Mouse (Mus musculus): Measurements from ENCODE around the gene Sertm1. TPM values are rescaled to one million over a fixed set of nuclear protein-coding genes. Genes with fewer than 3 reads are reported as not detected.

Gene Sertm1
- polyA plus RNA-seq (2014; fragmentation: Illumina TruSeq; extraction: RNeasy Lipid Tissue Mini Kit (QIAGEN cat#74804); ENCODE audit: insufficient read depth, low read depth, low replicate concordance) = not detected

GRCm38 (mm10) chr3:54915643-54916071 lies at the start of gene Sertm1:
Gene Sertm1 (minus strand): TSS chr3:54915887.

Other genes with a start within 250 kb of the Sertm1 start
- gene Supt20, start 223.1 kb downstream of the Sertm1 start, polyA plus RNA-seq (2014; fragmentation: Illumina TruSeq; extraction: RNeasy Lipid Tissue Mini Kit (QIAGEN cat#74804); ENCODE audit: insufficient read depth, low read depth, low replicate concordance) = 20.5 TPM
- gene Gm21958, start 201.5 kb downstream of the Sertm1 start, polyA plus RNA-seq (2014; fragmentation: Illumina TruSeq; extraction: RNeasy Lipid Tissue Mini Kit (QIAGEN cat#74804); ENCODE audit: insufficient read depth, low read depth, low replicate concordance) = not detected
- 27.7 TPM for gene Exosc8, start 180.5 kb downstream of the Sertm1 start, polyA plus RNA-seq (2014; fragmentation: Illumina TruSeq; extraction: RNeasy Lipid Tissue Mini Kit (QIAGEN cat#74804); ENCODE audit: insufficient read depth, low read depth, low replicate concordance)
- 30.3 TPM for gene Alg5, start 180.3 kb downstream of the Sertm1 start, polyA plus RNA-seq (2014; fragmentation: Illumina TruSeq; extraction: RNeasy Lipid Tissue Mini Kit (QIAGEN cat#74804); ENCODE audit: insufficient read depth, low read depth, low replicate concordance)
- gene Smad9, start 160.3 kb downstream of the Sertm1 start, polyA plus RNA-seq (2014; fragmentation: Illumina TruSeq; extraction: RNeasy Lipid Tissue Mini Kit (QIAGEN cat#74804); ENCODE audit: insufficient read depth, low read depth, low replicate concordance) = 1.9 TPM
- 22.9 TPM for gene Rfxap, start 108.1 kb downstream of the Sertm1 start, polyA plus RNA-seq (2014; fragmentation: Illumina TruSeq; extraction: RNeasy Lipid Tissue Mini Kit (QIAGEN cat#74804); ENCODE audit: insufficient read depth, low read depth, low replicate concordance)
- gene Ccna1, start 139.6 kb upstream of the Sertm1 start, polyA plus RNA-seq (2014; fragmentation: Illumina TruSeq; extraction: RNeasy Lipid Tissue Mini Kit (QIAGEN cat#74804); ENCODE audit: insufficient read depth, low read depth, low replicate concordance) = 0.71 TPM
- 14.5 TPM for gene Spg20, start 196.2 kb upstream of the Sertm1 start, polyA plus RNA-seq (2014; fragmentation: Illumina TruSeq; extraction: RNeasy Lipid Tissue Mini Kit (QIAGEN cat#74804); ENCODE audit: insufficient read depth, low read depth, low replicate concordance)
- gene Ccdc169, start 221.5 kb upstream of the Sertm1 start, polyA plus RNA-seq (2014; fragmentation: Illumina TruSeq; extraction: RNeasy Lipid Tissue Mini Kit (QIAGEN cat#74804); ENCODE audit: insufficient read depth, low read depth, low replicate concordance) = not detected